Mouse (Mus musculus): ENCODE measurements around the gene Mrgprh. TPM values are rescaled to one million over a fixed set of nuclear protein-coding genes. Genes with fewer than 3 reads are reported as not detected.

Gene Mrgprh
- total RNA-seq (2021), result 1 to 10 TPM; 1.8 to 2.3 TPM
- long read RNA-seq, experiment 1, partial matches to known transcripts, result 0 of 2 reads
- long read RNA-seq, experiment 1, other reads (novel, unspliced or antisense), result 2 of 2 reads
- long read RNA-seq, experiment 2, partial matches to known transcripts, result 0 of 2 reads
- long read RNA-seq, experiment 2, other reads (novel, unspliced or antisense), result 2 of 2 reads

GRCm38 (mm10) chr17:12875734-12876133, at the start of gene Mrgprh:
Gene Mrgprh (plus strand): TSS chr17:12876034.
- no peak for DNase-seq

GRCm38 (mm10) chr17:12830351-12830750, 45.5 kb upstream of the Mrgprh start:
- DNase-seq, result no peak

- DNase-seq, result peak; percentile 18
Observed at GRCm38 (mm10) chr17:12832231-12832630, 43.6 kb upstream of the Mrgprh start.

GRCm38 (mm10) chr17:12832657-12833056, 43.2 kb upstream of the Mrgprh start:
- no peak for DNase-seq

GRCm38 (mm10) chr17:12834317-12834716, 41.5 kb upstream of the Mrgprh start:
- no peak for DNase-seq

GRCm38 (mm10) chr17:12834826-12835225, 41.0 kb upstream of the Mrgprh start:
- DNase-seq, result no peak

- no peak for DNase-seq
Observed at GRCm38 (mm10) chr17:12835738-12836137, 40.1 kb upstream of the Mrgprh start.

- no peak for DNase-seq
Observed at GRCm38 (mm10) chr17:12839475-12840267, 36.2 kb upstream of the Mrgprh start.

- no peak for DNase-seq
Observed at GRCm38 (mm10) chr17:12843826-12844225, 32.0 kb upstream of the Mrgprh start.

GRCm38 (mm10) chr17:12844540-12844939, 31.3 kb upstream of the Mrgprh start:
- DNase-seq, result no peak

GRCm38 (mm10) chr17:12845862-12846261, 30.0 kb upstream of the Mrgprh start:
- no peak for DNase-seq

GRCm38 (mm10) chr17:12846474-12846873, 29.4 kb upstream of the Mrgprh start:
- DNase-seq, result peak; percentile 66

GRCm38 (mm10) chr17:12847736-12848135, 28.1 kb upstream of the Mrgprh start:
- no peak for DNase-seq

- no peak for DNase-seq
Observed at GRCm38 (mm10) chr17:12849778-12850382, 26.0 kb upstream of the Mrgprh start.

GRCm38 (mm10) chr17:12851689-12852088, 24.1 kb upstream of the Mrgprh start:
- no peak for DNase-seq

- no peak for DNase-seq
Observed at GRCm38 (mm10) chr17:12853821-12854220, 22.0 kb upstream of the Mrgprh start.

GRCm38 (mm10) chr17:12854386-12854785, 21.4 kb upstream of the Mrgprh start:
- DNase-seq, result no peak

GRCm38 (mm10) chr17:12857395-12857794, 18.4 kb upstream of the Mrgprh start:
- DNase-seq, result no peak

GRCm38 (mm10) chr17:12858072-12858471, 17.8 kb upstream of the Mrgprh start:
- no peak for DNase-seq

GRCm38 (mm10) chr17:12859006-12859520, 16.8 kb upstream of the Mrgprh start:
- no peak for DNase-seq

- no peak for DNase-seq
Observed at GRCm38 (mm10) chr17:12864111-12864510, 11.7 kb upstream of the Mrgprh start.

GRCm38 (mm10) chr17:12865407-12865806, 10.4 kb upstream of the Mrgprh start:
- DNase-seq, result no peak

GRCm38 (mm10) chr17:12866853-12867252, 9.0 kb upstream of the Mrgprh start:
- DNase-seq, result no peak
